In the genomic region with DNA sequence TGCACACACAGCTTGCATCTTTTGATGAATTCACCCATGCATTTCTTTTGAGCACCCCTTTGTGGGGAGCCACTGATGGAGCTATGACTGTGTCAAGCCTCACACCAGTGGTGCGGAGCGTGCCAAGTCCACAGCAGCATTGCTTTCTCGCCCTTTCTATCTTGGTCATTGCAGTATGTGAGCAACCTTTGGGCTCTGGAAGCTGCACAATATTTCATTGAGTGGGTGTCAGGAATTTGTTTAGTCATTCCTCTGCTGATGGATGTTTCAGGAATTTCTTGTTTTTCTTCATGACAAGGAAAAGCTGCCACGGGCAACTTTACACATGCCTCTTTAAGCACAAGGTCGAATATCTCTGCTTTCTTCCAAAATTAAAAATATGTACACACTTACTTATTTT, we compare ENCODE assay signal across 31 mouse cellular contexts. TPM values are rescaled to one million over a fixed set of nuclear protein-coding genes. Genes with fewer than 3 reads are reported as not detected.
DNase-seq lines count a peak whose midpoint lies in the region; ATAC-seq and TF ChIP-seq lines count a peak whose summit lies in the region.
"Had no signal": no experiment of that assay in that cellular context is flagged by ENCODE, and none has a peak within 500 bp of the region (broad histone marks: within the 10 kb centered on the region; RNA-seq: fewer than 3 reads in every experiment).

No protein-coding gene starts in this region.

- no peaks in the 10 kb centered on the region for H3K27me3 ChIP-seq in forebrain, embryonic 15.5 days
- no peaks in the 10 kb centered on the region for H3K27me3 ChIP-seq in forebrain, embryonic 10.5 days (ENCODE audit: poor library complexity, severe bottlenecking)
- no peaks in the 10 kb centered on the region for H3K27me3 ChIP-seq in lung, embryonic 16.5 days (ENCODE audit: control insufficient read depth, insufficient read depth, low read depth, low read length)
- H3K27me3 ChIP-seq: embryonic facial prominence, embryonic 15.5 days; hindbrain, embryonic 12.5 days; intestine, embryonic 15.5 days had no signal

- no peak for TF ChIP-seq POLR2A in lung, adult 2 months (IDR thresholded peaks at IDR 0.05; ENCODE audit: borderline replicate concordance, extremely low read depth, low read depth, low read length)
- TF ChIP-seq POLR2A in embryonic fibroblast, embryonic 13.5 days (IDR thresholded peaks at IDR 0.05; ENCODE audit: low read depth, low read length) = no peak

- TF ChIP-seq CTCF in lung, adult 2 months (IDR thresholded peaks at IDR 0.05; ENCODE audit: insufficient read depth, low read length) = no peak
- TF ChIP-seq CTCF in embryonic fibroblast, embryonic 13.5 days (IDR thresholded peaks at IDR 0.05; ENCODE audit: borderline replicate concordance, insufficient read depth, low read length) = no peak

- H3K4me3 ChIP-seq in forebrain, embryonic 15.5 days = no peak overlapping the region
- H3K4me3 ChIP-seq in forebrain, embryonic 10.5 days = no peak overlapping the region
- no peak overlapping the region for H3K4me3 ChIP-seq in lung, embryonic 16.5 days (ENCODE audit: low read length)
- no peak overlapping the region for H3K4me3 ChIP-seq in lung, adult 2 months (replicated peaks; ENCODE audit: extremely low read depth, low read depth, low read length)
- H3K4me3 ChIP-seq in embryonic fibroblast, embryonic 13.5 days (ENCODE audit: insufficient read depth, low read length) = no peak overlapping the region
- H3K4me3 ChIP-seq: embryonic facial prominence, embryonic 10.5 days; embryonic facial prominence, embryonic 15.5 days; hindbrain, embryonic 12.5 days; intestine, embryonic 15.5 days had no signal

- WGBS in forebrain, embryonic 15.5 days = 86% methylated on average over 5 of the region's 5 CpGs
- WGBS in forebrain, embryonic 10.5 days = 94% methylated on average over 5 of the region's 5 CpGs
- 46% methylated on average over 5 of the region's 5 CpGs for WGBS in lung, embryonic 16.5 days
- WGBS in lung, adult 2 months = 55% methylated on average over 5 of the region's 5 CpGs

- H3K36me3 ChIP-seq in forebrain, embryonic 15.5 days = no peaks in the 10 kb centered on the region
- no peaks in the 10 kb centered on the region for H3K36me3 ChIP-seq in forebrain, embryonic 10.5 days (replicated peaks)
- H3K36me3 ChIP-seq in lung, embryonic 16.5 days (ENCODE audit: control insufficient read depth, insufficient read depth, low read length) = no peaks in the 10 kb centered on the region
- H3K36me3 ChIP-seq: embryonic facial prominence, embryonic 10.5 days; embryonic facial prominence, embryonic 15.5 days; G1E; hindbrain, embryonic 12.5 days; intestine, embryonic 15.5 days had no signal

- no peak overlapping the region for H3K9ac ChIP-seq in forebrain, embryonic 15.5 days (replicated peaks)
- no peak overlapping the region for H3K9ac ChIP-seq in lung, embryonic 16.5 days (ENCODE audit: low read length)
- H3K9ac ChIP-seq: embryonic facial prominence, embryonic 15.5 days; forebrain, postnatal 0 days; hindbrain, embryonic 12.5 days; intestine, embryonic 15.5 days had no signal

- no peaks in the 10 kb centered on the region for H3K9me3 ChIP-seq in forebrain, embryonic 15.5 days
- no peaks in the 10 kb centered on the region for H3K9me3 ChIP-seq in forebrain, embryonic 10.5 days
- no peaks in the 10 kb centered on the region for H3K9me3 ChIP-seq in lung, embryonic 16.5 days (ENCODE audit: control insufficient read depth, low read length)
- H3K9me3 ChIP-seq: embryonic facial prominence, embryonic 10.5 days; embryonic facial prominence, embryonic 15.5 days; G1E; hindbrain, embryonic 12.5 days; intestine, embryonic 15.5 days had no signal

- peaks cover 22% of the 10 kb centered on the region for H3K4me1 ChIP-seq in forebrain, embryonic 15.5 days
- H3K4me1 ChIP-seq in forebrain, embryonic 10.5 days = no peaks in the 10 kb centered on the region
- 0 out of 2 replicates have a peak, but pooled peaks cover 4% of the 10 kb centered on the region for H3K4me1 ChIP-seq in lung, embryonic 16.5 days (replicated peaks; ENCODE audit: control insufficient read depth, insufficient read depth, low read length)
- H3K4me1 ChIP-seq in lung, adult 2 months (ENCODE audit: control insufficient read depth, insufficient read depth, low read length) = no peaks in the 10 kb centered on the region
- H3K4me1 ChIP-seq in embryonic fibroblast, embryonic 13.5 days (ENCODE audit: control insufficient read depth, insufficient read depth, low read length) = peaks cover 16% of the 10 kb centered on the region
- H3K4me1 ChIP-seq: embryonic facial prominence, embryonic 10.5 days; embryonic facial prominence, embryonic 15.5 days; hindbrain, embryonic 12.5 days; intestine, embryonic 15.5 days had no signal

- peak overlapping the region; percentile 34; the same call in 1 of the 2 replicates for H3K27ac ChIP-seq in forebrain, embryonic 15.5 days (replicated peaks)
- no peak overlapping the region for H3K27ac ChIP-seq in forebrain, embryonic 10.5 days
- no peak overlapping the region for H3K27ac ChIP-seq in lung, embryonic 16.5 days (ENCODE audit: low read length)
- H3K27ac ChIP-seq in embryonic fibroblast, embryonic 13.5 days (ENCODE audit: insufficient read depth, low read length) = peak overlapping the region; percentile 89
- H3K27ac ChIP-seq: embryonic facial prominence, embryonic 10.5 days; embryonic facial prominence, embryonic 15.5 days; hindbrain, embryonic 12.5 days; hindbrain, postnatal 0 days; intestine, embryonic 15.5 days; kidney, postnatal 0 days had no signal

- no peak overlapping the region for H3K4me2 ChIP-seq in forebrain, embryonic 15.5 days (replicated peaks)
- no peak overlapping the region for H3K4me2 ChIP-seq in lung, embryonic 16.5 days (ENCODE audit: low read depth, low read length)
- H3K4me2 ChIP-seq: embryonic facial prominence, embryonic 15.5 days; heart, embryonic 11.5 days; hindbrain, embryonic 12.5 days; intestine, embryonic 15.5 days had no signal

- ATAC-seq in forebrain, embryonic 15.5 days (replicated peaks) = no peak
- peak; percentile 50 for ATAC-seq in lung, embryonic 16.5 days (ENCODE audit: low read depth)
- ATAC-seq: intestine, embryonic 15.5 days had no signal

- no peak for DNase-seq in forebrain, embryonic 10.5 days (ENCODE audit: extremely low spot score, low spot score)
- no peak for DNase-seq in lung, adult 2 months
- DNase-seq in cerebellum, adult 9-10 months = no peak
- DNase-seq in thymus, postnatal 25 days = no peak
- DNase-seq: adrenal gland, postnatal 25 days; cerebellum, adult 18-20 months; gastrocnemius, postnatal 14 days; heart, postnatal 36 days; kidney, adult 2 months; kidney, postnatal 4 days; liver had no signal

RNA-seq across cellular contexts. Expression of gene Casp14, which starts 3.9 kb away (rescaled TPM):
- not detected in 2 replicates for polyA plus RNA-seq in forebrain, embryonic 15.5 days (2015; fragmentation: Nextera tagmentation; extraction: Ambion mirVana)
- polyA plus RNA-seq in forebrain, embryonic 10.5 days (2016; fragmentation: Nextera tagmentation; extraction: Ambion mirVana) = not detected in 2 replicates
- 0.21 TPM in 1 of 2 replicates, not detected in the other for polyA plus RNA-seq in lung, embryonic 16.5 days (2015; fragmentation: Nextera tagmentation; extraction: Ambion mirVana)
- polyA plus RNA-seq in lung, adult 2 months (2012; rRNA removed) = 0.05 and 3.6 TPM in 2 replicates
- 0.35 and 0.63 TPM in 2 replicates for polyA plus RNA-seq in embryonic fibroblast, embryonic 13.5 days (2011; ENCODE audit: insufficient read length, low read depth, missing spikeins)
- polyA plus RNA-seq: embryonic facial prominence, embryonic 10.5 days; forebrain, embryonic 11.5 days; forebrain, postnatal 0 days; G1E; heart, embryonic 11.5 days; heart, embryonic 16.5 days; hindbrain, embryonic 12.5 days; hindbrain, postnatal 0 days; kidney, adult 2 months; kidney, postnatal 0 days; liver, embryonic 16.5 days; midbrain, embryonic 14.5 days; neural tube, embryonic 14.5 days; urinary bladder, adult 2 months had no signal

RNA-seq across cellular contexts. Expression of gene Ccdc105, which starts 30.8 kb away (rescaled TPM):
- 0.10 and 0.18 TPM in 2 replicates for polyA plus RNA-seq in forebrain, embryonic 15.5 days (2015; fragmentation: Nextera tagmentation; extraction: Ambion mirVana)
- 0.15 and 0.19 TPM in 2 replicates for polyA plus RNA-seq in forebrain, embryonic 10.5 days (2016; fragmentation: Nextera tagmentation; extraction: Ambion mirVana)
- polyA plus RNA-seq in lung, embryonic 16.5 days (2015; fragmentation: Nextera tagmentation; extraction: Ambion mirVana) = 0.16 TPM in 2 replicates
- not detected in 2 replicates for polyA plus RNA-seq in lung, adult 2 months (2012; rRNA removed)
- polyA plus RNA-seq in embryonic fibroblast, embryonic 13.5 days (2011; ENCODE audit: insufficient read length, low read depth, missing spikeins) = not detected in 2 replicates
- polyA plus RNA-seq: G1E; heart, embryonic 16.5 days; kidney, adult 2 months; kidney, postnatal 0 days; limb, embryonic 11.5 days; liver, embryonic 16.5 days; stomach, embryonic 14.5 days had no signal

RNA-seq across cellular contexts. Expression of gene Slc1a6, which starts 58.3 kb away (rescaled TPM):
- polyA plus RNA-seq in forebrain, embryonic 15.5 days (2015; fragmentation: Nextera tagmentation; extraction: Ambion mirVana) = 4.4 and 4.8 TPM in 2 replicates
- 1.5 and 1.9 TPM in 2 replicates for polyA plus RNA-seq in forebrain, embryonic 10.5 days (2016; fragmentation: Nextera tagmentation; extraction: Ambion mirVana)
- polyA plus RNA-seq in lung, embryonic 16.5 days (2015; fragmentation: Nextera tagmentation; extraction: Ambion mirVana) = 0.63 and 0.83 TPM in 2 replicates
- 0.25 and 0.50 TPM in 2 replicates for polyA plus RNA-seq in lung, adult 2 months (2012; rRNA removed)
- polyA plus RNA-seq in embryonic fibroblast, embryonic 13.5 days (2011; ENCODE audit: insufficient read length, low read depth, missing spikeins) = 20.8 and 29.1 TPM in 2 replicates
- polyA plus RNA-seq: G1E had no signal

Comparison
In these comparisons a context has a peak if more than half of its experiments do, and no peak if none do; other contexts are left out.
1. H3K27ac ChIP-seq: peak in forebrain, embryonic 15.5 days (single experiment) and embryonic fibroblast, embryonic 13.5 days (single experiment); none in forebrain, embryonic 10.5 days (single experiment) and lung, embryonic 16.5 days (single experiment).